In genomic region chr16:20643911-20644310, GRCm38 (mm10) we compare ENCODE assay signal across 25 mouse cellular contexts. TPM values are rescaled to one million over a fixed set of nuclear protein-coding genes. Genes with fewer than 3 reads are reported as not detected.
DNase-seq lines count a peak whose midpoint lies in the region; ATAC-seq lines count a peak whose summit lies in the region.
"Had no signal": no experiment of that assay in that cellular context is flagged by ENCODE, and none has a peak within 500 bp of the region (broad histone marks: within the 10 kb centered on the region; RNA-seq: fewer than 3 reads in every experiment).

No protein-coding gene starts in this region.

- 0 out of 2 replicates have a peak overlapping the region, but pooled peaks have one; percentile 21 for H3K9ac ChIP-seq in embryonic facial prominence, embryonic 13.5 days
- H3K9ac ChIP-seq in hindbrain, embryonic 12.5 days = no peak overlapping the region
- H3K9ac ChIP-seq: forebrain, postnatal 0 days; heart, embryonic 13.5 days; hindbrain, embryonic 15.5 days had no signal

- WGBS in embryonic facial prominence, embryonic 13.5 days = 80% methylated on average over 7 of the region's 7 CpGs
- WGBS in embryonic facial prominence, embryonic 10.5 days = 85% methylated on average over 7 of the region's 7 CpGs
- 91% methylated on average over 7 of the region's 7 CpGs for WGBS in hindbrain, embryonic 12.5 days

- H3K36me3 ChIP-seq in embryonic facial prominence, embryonic 13.5 days = no peaks in the 10 kb centered on the region
- H3K36me3 ChIP-seq in embryonic facial prominence, embryonic 10.5 days (replicated peaks) = no peaks in the 10 kb centered on the region
- no peaks in the 10 kb centered on the region for H3K36me3 ChIP-seq in hindbrain, embryonic 12.5 days
- H3K36me3 ChIP-seq: heart, embryonic 10.5 days; heart, embryonic 13.5 days had no signal

- ATAC-seq in embryonic facial prominence, embryonic 13.5 days (ENCODE audit: insufficient number of reproducible peaks, insufficient read depth, low FRiP score, low TSS enrichment, low read depth) = no peak
- ATAC-seq in hindbrain, embryonic 12.5 days (ENCODE audit: low FRiP score) = no peak
- ATAC-seq: forebrain, embryonic 14.5 days; forebrain, postnatal 0 days; intestine, postnatal 0 days had no signal

- H3K9me3 ChIP-seq in embryonic facial prominence, embryonic 13.5 days = no peaks in the 10 kb centered on the region
- no peaks in the 10 kb centered on the region for H3K9me3 ChIP-seq in embryonic facial prominence, embryonic 10.5 days
- H3K9me3 ChIP-seq in hindbrain, embryonic 12.5 days (replicated peaks) = no peaks in the 10 kb centered on the region
- H3K9me3 ChIP-seq: heart, embryonic 10.5 days; heart, embryonic 13.5 days; hindbrain, embryonic 15.5 days had no signal

- H3K27me3 ChIP-seq in embryonic facial prominence, embryonic 13.5 days = no peaks in the 10 kb centered on the region
- no peaks in the 10 kb centered on the region for H3K27me3 ChIP-seq in embryonic facial prominence, embryonic 10.5 days (replicated peaks; ENCODE audit: low read depth, poor library complexity, severe bottlenecking)
- no peaks in the 10 kb centered on the region for H3K27me3 ChIP-seq in hindbrain, embryonic 12.5 days
- H3K27me3 ChIP-seq: hindbrain, embryonic 15.5 days had no signal

- no peak for DNase-seq in embryonic facial prominence, embryonic 10.5 days (ENCODE audit: low spot score)
- DNase-seq in adrenal gland, adult 18-20 months (ENCODE audit: low spot score in 2 of 2) = peak; percentile 24 to 40
- peak; percentile 42 for DNase-seq in adrenal gland, adult 8-10 months
- peak; percentile 42 for DNase-seq in adrenal gland, postnatal 25 days
- no peak for DNase-seq in heart, adult 18-20 months
- no peak for DNase-seq in kidney, postnatal 4 days
- DNase-seq: B cell, adult 2 months; cerebellum, adult 11 months; cerebellum, adult 2 months; cerebellum, adult 9-11 months; cerebellum, postnatal 25 days; forebrain, postnatal 0 days; gastrocnemius, postnatal 25 days; heart, adult 2 months; heart, postnatal 14 days; heart, postnatal 4 days; kidney, adult 2 months had no signal

- peaks cover 3% of the 10 kb centered on the region; the same call in 1 of the 2 replicates for H3K4me1 ChIP-seq in embryonic facial prominence, embryonic 13.5 days
- no peaks in the 10 kb centered on the region for H3K4me1 ChIP-seq in embryonic facial prominence, embryonic 10.5 days
- H3K4me1 ChIP-seq in hindbrain, embryonic 12.5 days = no peaks in the 10 kb centered on the region
- H3K4me1 ChIP-seq: heart, embryonic 10.5 days; heart, embryonic 13.5 days; hindbrain, embryonic 15.5 days had no signal

- H3K27ac ChIP-seq in embryonic facial prominence, embryonic 13.5 days = no peak overlapping the region
- no peak overlapping the region for H3K27ac ChIP-seq in embryonic facial prominence, embryonic 10.5 days (replicated peaks)
- no peak overlapping the region for H3K27ac ChIP-seq in hindbrain, embryonic 12.5 days
- H3K27ac ChIP-seq: heart, adult 2 months; heart, embryonic 10.5 days; heart, embryonic 13.5 days; hindbrain, embryonic 15.5 days had no signal

- H3K4me2 ChIP-seq in embryonic facial prominence, embryonic 13.5 days = no peak overlapping the region
- no peak overlapping the region for H3K4me2 ChIP-seq in hindbrain, embryonic 12.5 days (replicated peaks)
- H3K4me2 ChIP-seq: heart, embryonic 13.5 days; hindbrain, embryonic 15.5 days had no signal

- no peak overlapping the region for H3K4me3 ChIP-seq in embryonic facial prominence, embryonic 13.5 days
- H3K4me3 ChIP-seq in embryonic facial prominence, embryonic 10.5 days = no peak overlapping the region
- H3K4me3 ChIP-seq in hindbrain, embryonic 12.5 days = no peak overlapping the region
- H3K4me3 ChIP-seq: heart, adult 2 months; heart, embryonic 10.5 days; heart, embryonic 13.5 days; hindbrain, embryonic 15.5 days had no signal

RNA-seq across cellular contexts. Expression of gene Psmd2, which starts 7.5 kb away (rescaled TPM):
- 313 and 339 TPM in 2 replicates for polyA plus RNA-seq in embryonic facial prominence, embryonic 13.5 days (2015; fragmentation: Nextera tagmentation; extraction: Ambion mirVana)
- 520 and 530 TPM in 2 replicates for polyA plus RNA-seq in embryonic facial prominence, embryonic 10.5 days (2016; fragmentation: Nextera tagmentation; extraction: Ambion mirVana)
- 100 to 1,000 TPM; 265 to 268 TPM for total RNA-seq in adrenal gland, adult 18-20 months (2021)
- 100 to 1,000 TPM; 261 to 301 (median 279) TPM for total RNA-seq in adrenal gland, adult 8-10 months (2022)
- total RNA-seq in adrenal gland, postnatal 25 days (2021) = 279 and 296 TPM in 2 replicates
- 100 to 1,000 TPM; 208 to 217 TPM for total RNA-seq in heart, adult 18-20 months (2021)
- polyA plus RNA-seq in hindbrain, embryonic 12.5 days (2016; fragmentation: Nextera tagmentation; extraction: Ambion mirVana) = 397 and 411 TPM in 2 replicates

RNA-seq across cellular contexts. Expression of gene Ece2, which starts 14.3 kb away (rescaled TPM):
- 9.1 and 9.2 TPM in 2 replicates for polyA plus RNA-seq in embryonic facial prominence, embryonic 13.5 days (2015; fragmentation: Nextera tagmentation; extraction: Ambion mirVana)
- 3.3 and 4.1 TPM in 2 replicates for polyA plus RNA-seq in embryonic facial prominence, embryonic 10.5 days (2016; fragmentation: Nextera tagmentation; extraction: Ambion mirVana)
- 10 to 100 TPM in 1 of 2 experiments, 1 to 10 TPM in 1; 9.4 to 17.1 TPM for total RNA-seq in adrenal gland, adult 18-20 months (2021)
- total RNA-seq in adrenal gland, adult 8-10 months (2022) = 10 to 100 TPM; 11.0 to 45.0 (median 23.8) TPM
- 11.4 and 15.0 TPM in 2 replicates for total RNA-seq in adrenal gland, postnatal 25 days (2021)
- under 1 TPM; 0.49 to 0.72 TPM for total RNA-seq in heart, adult 18-20 months (2021)
- 7.7 and 10.2 TPM in 2 replicates for polyA plus RNA-seq in hindbrain, embryonic 12.5 days (2016; fragmentation: Nextera tagmentation; extraction: Ambion mirVana)
- total RNA-seq: common myeloid progenitor, adult 5-6 weeks had no signal
- polyA plus RNA-seq: kidney, adult 2 months had no signal

RNA-seq across cellular contexts. Expression of gene Camk2n2, which starts 22.8 kb away (rescaled TPM):
- polyA plus RNA-seq in embryonic facial prominence, embryonic 13.5 days (2015; fragmentation: Nextera tagmentation; extraction: Ambion mirVana) = 1.3 and 1.5 TPM in 2 replicates
- 1.4 TPM in 2 replicates for polyA plus RNA-seq in embryonic facial prominence, embryonic 10.5 days (2016; fragmentation: Nextera tagmentation; extraction: Ambion mirVana)
- 100 to 1,000 TPM in 1 of 2 experiments, 10 to 100 TPM in 1; 45.6 to 212 TPM for total RNA-seq in adrenal gland, adult 18-20 months (2021)
- 10 to 100 TPM; 28.9 to 62.9 (median 41.8) TPM for total RNA-seq in adrenal gland, adult 8-10 months (2022)
- total RNA-seq in adrenal gland, postnatal 25 days (2021) = 15.8 and 27.8 TPM in 2 replicates
- 1 to 10 TPM; 1.3 to 1.6 TPM for total RNA-seq in heart, adult 18-20 months (2021)
- 9.1 TPM in 2 replicates for polyA plus RNA-seq in hindbrain, embryonic 12.5 days (2016; fragmentation: Nextera tagmentation; extraction: Ambion mirVana)
- total RNA-seq: common myeloid progenitor, adult 5-6 weeks had no signal

RNA-seq across cellular contexts. Expression of gene Eif4g1, which starts 24.2 kb away (rescaled TPM):
- polyA plus RNA-seq in embryonic facial prominence, embryonic 13.5 days (2015; fragmentation: Nextera tagmentation; extraction: Ambion mirVana) = 179 and 199 TPM in 2 replicates
- 251 and 260 TPM in 2 replicates for polyA plus RNA-seq in embryonic facial prominence, embryonic 10.5 days (2016; fragmentation: Nextera tagmentation; extraction: Ambion mirVana)
- 100 to 1,000 TPM; 358 to 386 TPM for total RNA-seq in adrenal gland, adult 18-20 months (2021)
- 100 to 1,000 TPM; 347 to 386 (median 375) TPM for total RNA-seq in adrenal gland, adult 8-10 months (2022)
- 337 and 368 TPM in 2 replicates for total RNA-seq in adrenal gland, postnatal 25 days (2021)
- 100 to 1,000 TPM; 403 to 412 TPM for total RNA-seq in heart, adult 18-20 months (2021)
- 197 and 200 TPM in 2 replicates for polyA plus RNA-seq in hindbrain, embryonic 12.5 days (2016; fragmentation: Nextera tagmentation; extraction: Ambion mirVana)

RNA-seq across cellular contexts. Expression of gene Alg3, which starts 32.4 kb away (rescaled TPM):
- polyA plus RNA-seq in embryonic facial prominence, embryonic 13.5 days (2015; fragmentation: Nextera tagmentation; extraction: Ambion mirVana) = 37.1 and 39.4 TPM in 2 replicates
- 53.9 and 59.2 TPM in 2 replicates for polyA plus RNA-seq in embryonic facial prominence, embryonic 10.5 days (2016; fragmentation: Nextera tagmentation; extraction: Ambion mirVana)
- 10 to 100 TPM; 24.8 to 31.2 TPM for total RNA-seq in adrenal gland, adult 18-20 months (2021)
- 10 to 100 TPM; 22.3 to 30.0 (median 25.4) TPM for total RNA-seq in adrenal gland, adult 8-10 months (2022)
- total RNA-seq in adrenal gland, postnatal 25 days (2021) = 26.2 and 41.4 TPM in 2 replicates
- total RNA-seq in heart, adult 18-20 months (2021) = 10 to 100 TPM in 1 of 2 experiments, 1 to 10 TPM in 1; 8.8 to 11.4 TPM
- 40.0 and 42.6 TPM in 2 replicates for polyA plus RNA-seq in hindbrain, embryonic 12.5 days (2016; fragmentation: Nextera tagmentation; extraction: Ambion mirVana)

Comparison
In these comparisons a context has a peak if more than half of its experiments do, and no peak if none do; other contexts are left out.
1. DNase-seq: peak in adrenal gland, adult 18-20 months (2 of 2), adrenal gland, adult 8-10 months (single experiment) and adrenal gland, postnatal 25 days (single experiment); none in embryonic facial prominence, embryonic 10.5 days (single experiment), heart, adult 18-20 months (0 of 2) and kidney, postnatal 4 days (0 of 2).